Mouse (Mus musculus) heart, adult 2 months (tissue): ENCODE measurements around the gene Cntn4. TPM values are rescaled to one million over a fixed set of nuclear protein-coding genes. Genes with fewer than 3 reads are reported as not detected.

Source experiments
- DNase-seq, 2 experiments: peaks; one replicate each; pipeline ENCODE4 v3.0.0; 2021
- H3K27ac ChIP-seq: fragments of 200-600 bp; 2 replicates; pipeline ENCODE4 v1.8.1; 2022
- H3K27me3 ChIP-seq: fragments of 200-500 bp; 2 replicates; pipeline ENCODE4 v1.6.1; 2012; ENCODE audit warnings: mild to moderate bottlenecking, low read length, inconsistent platforms, mixed read lengths; ENCODE audit not compliant: control insufficient read depth, insufficient read depth
- H3K36me3 ChIP-seq: fragments of 200-500 bp; 2 replicates; pipeline ENCODE4 v1.6.1; 2012; ENCODE audit warnings: low read length, inconsistent platforms; ENCODE audit not compliant: control insufficient read depth, insufficient read depth
- H3K4me1 ChIP-seq: fragments of 200-500 bp; 2 replicates; pipeline ENCODE4 v1.6.1; 2011; ENCODE audit warnings: low read length; ENCODE audit not compliant: control insufficient read depth, insufficient read depth
- H3K4me3 ChIP-seq: fragments of 200-600 bp; 2 replicates; pipeline ENCODE4 v1.8.1; 2022
- H3K79me2 ChIP-seq: fragments of 200-500 bp; replicated peaks from 2 replicates; pipeline ENCODE4 v1.6.1; 2012; ENCODE audit warnings: mild to moderate bottlenecking, inconsistent platforms, low read length, moderate library complexity, mixed read lengths; ENCODE audit not compliant: control insufficient read depth, insufficient read depth
- H3K9ac ChIP-seq: fragments of 200-500 bp; 2 replicates; pipeline ENCODE4 v1.6.1; 2012; ENCODE audit warnings: low read depth, mild to moderate bottlenecking, control low read depth, inconsistent platforms, low read length, mixed read lengths
- CTCF ChIP-seq: fragments of 200-600 bp; IDR thresholded peaks from 2 replicates; pipeline ENCODE4 v1.8.1; 2022; ENCODE audit warnings: antibody characterized with exemption, mild to moderate bottlenecking, moderate library complexity
- EP300 ChIP-seq: fragments of 200-500 bp; IDR thresholded peaks from 2 replicates; pipeline ENCODE4 v1.6.1; 2011; ENCODE audit warnings: low read depth, low read length, control low read depth; ENCODE audit not compliant: insufficient read depth
- POLR2A ChIP-seq: fragments of 200-500 bp; IDR thresholded peaks from 2 replicates; pipeline ENCODE4 v1.6.1; 2011; ENCODE audit warnings: mild to moderate bottlenecking, low read depth, low read length, control low read depth; ENCODE audit not compliant: insufficient read depth
- WGBS: fragments of 180-500 bp; shearing (Covaris S2); methylation state at CpG from one replicate; pipeline ENCODE4 v1.1.7; 2018; 5-methylcytosine and 5-hydroxymethylcytosine counted together
- intact Hi-C: fragments of 180-260 bp; cut with DNase I; formaldehyde crosslinking; loops from one replicate; pipeline ENCODE4 v1.15.1; 2025
- polyA plus RNA-seq: library from polyadenylated mRNA; depleted of rRNA; stranded (reverse); fragments of >200 nt; gene quantifications from 2 replicates; pipeline ENCODE4 v1.2.3, GENCODE M21; 2012
- total RNA-seq, 2 experiments: library from RNA; stranded (reverse); gene quantifications; 2 replicates each; pipeline ENCODE4 v1.2.3; 2021

Gene Cntn4
- total and polyA plus RNA-seq, 3 experiments: 0.04 TPM; not detected in 2

DNA sequence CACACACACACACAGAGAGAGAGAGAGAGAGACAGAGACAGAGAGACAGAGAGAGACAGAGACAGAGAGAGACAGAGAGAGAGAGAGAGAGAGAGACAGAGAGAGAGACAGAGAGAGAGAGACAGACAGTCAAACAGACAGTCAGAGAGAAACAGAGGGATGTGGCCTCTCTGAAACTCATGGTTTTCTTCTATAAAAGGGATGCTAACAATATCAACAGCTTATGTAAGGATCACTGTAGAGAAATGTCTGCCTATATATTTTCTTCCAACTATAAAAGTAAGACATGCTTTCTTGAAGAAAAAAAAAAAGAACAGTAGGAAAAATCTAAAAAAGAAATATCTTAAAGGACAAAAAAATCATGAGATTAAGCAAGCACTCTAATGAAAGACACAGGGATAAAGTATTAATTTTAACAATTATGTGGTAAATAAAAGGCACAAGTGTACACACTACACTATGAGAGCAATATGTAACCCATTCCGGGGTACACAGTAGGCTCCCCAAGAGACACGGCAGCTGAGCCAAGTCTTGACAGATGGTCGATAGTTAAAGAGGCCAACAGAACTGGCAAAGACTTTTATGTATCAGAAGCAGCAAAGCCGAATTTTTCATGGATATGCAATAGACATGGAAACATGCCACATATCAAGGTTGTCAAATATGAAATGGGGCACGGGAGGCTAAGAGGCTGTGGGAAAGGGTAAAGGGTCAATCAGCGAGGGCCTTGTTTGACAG is 704.0 kb downstream of the Cntn4 start:
- 64% methylated on average over 6 of the region's 6 CpGs for WGBS
- 0 out of 2 replicates have a peak, but pooled peaks cover 1% of the 10 kb centered on the region for H3K27me3 ChIP-seq
- TF ChIP-seq CTCF (no peak), POLR2A (no peak), EP300 (no peak)

DNA sequence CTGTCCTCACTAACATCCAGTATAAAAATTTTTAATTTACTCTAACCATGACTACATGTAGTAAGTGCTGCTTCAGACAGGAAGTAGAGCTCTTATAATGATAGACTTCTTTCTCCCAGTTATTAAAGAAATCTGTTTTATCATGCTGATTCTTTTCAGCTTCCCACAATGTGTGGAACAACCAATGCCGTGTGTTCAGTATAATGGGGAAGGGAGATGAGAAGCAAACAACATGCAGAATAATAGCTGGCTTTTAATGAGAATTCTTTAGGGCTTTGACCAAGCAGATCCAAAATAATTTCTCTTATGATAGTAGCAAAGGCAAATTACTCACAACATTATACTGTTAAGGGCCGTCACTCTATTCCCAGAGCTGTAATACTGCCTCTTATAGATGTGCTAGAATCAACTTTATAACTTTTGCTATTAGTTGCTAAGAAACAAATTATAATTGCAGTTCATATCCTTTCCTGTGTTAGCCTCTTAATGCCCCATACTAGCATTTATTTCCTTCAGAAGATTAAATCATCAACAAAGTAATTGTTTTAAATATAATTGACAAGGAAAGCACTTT is 710.5 kb downstream of the Cntn4 start:
- Histone ChIP-seq H3K27me3 (0 out of 2 replicates have a peak, but pooled peaks cover 1% of the 10 kb centered on the region), H3K4me1 (no peaks in the 10 kb centered on the region), H3K79me2 (no peaks in the 10 kb centered on the region), H3K36me3 (no peaks in the 10 kb centered on the region), H3K27ac (no peak overlapping the region), H3K9ac (no peak overlapping the region), H3K4me3 (no peak overlapping the region)
- intact Hi-C loops: no loop called here
- WGBS: 73% methylated on average over 2 of the region's 2 CpGs
- TF ChIP-seq POLR2A: no peak
- TF ChIP-seq CTCF: no peak
- no peak for TF ChIP-seq EP300
- no peak for DNase-seq

More for the DNA sequence above, 704.0 kb downstream of the Cntn4 start:
- no peak for DNase-seq
- Histone ChIP-seq H3K79me2 (no peaks in the 10 kb centered on the region), H3K4me3 (no peak overlapping the region), H3K27ac (no peak overlapping the region), H3K36me3 (no peaks in the 10 kb centered on the region), H3K9ac (no peak overlapping the region), H3K4me1 (no peaks in the 10 kb centered on the region)
- intact Hi-C loops: no loop called here

GRCm38 (mm10) chr6:106408014-106408413 is 730.6 kb downstream of the Cntn4 start:
- TF ChIP-seq POLR2A (no peak), CTCF (no peak)
- intact Hi-C loops: no loop called here
- WGBS: 64% methylated on average over 3 of the region's 3 CpGs
- H3K79me2 ChIP-seq: no peaks in the 10 kb centered on the region
- no peaks in the 10 kb centered on the region for H3K27me3 ChIP-seq
- no peak overlapping the region for H3K27ac ChIP-seq
- no peak overlapping the region for H3K4me3 ChIP-seq
- no peak for DNase-seq
- H3K36me3 ChIP-seq: no peaks in the 10 kb centered on the region
- H3K9ac ChIP-seq: no peak overlapping the region
- H3K4me1 ChIP-seq: no peaks in the 10 kb centered on the region

DNA sequence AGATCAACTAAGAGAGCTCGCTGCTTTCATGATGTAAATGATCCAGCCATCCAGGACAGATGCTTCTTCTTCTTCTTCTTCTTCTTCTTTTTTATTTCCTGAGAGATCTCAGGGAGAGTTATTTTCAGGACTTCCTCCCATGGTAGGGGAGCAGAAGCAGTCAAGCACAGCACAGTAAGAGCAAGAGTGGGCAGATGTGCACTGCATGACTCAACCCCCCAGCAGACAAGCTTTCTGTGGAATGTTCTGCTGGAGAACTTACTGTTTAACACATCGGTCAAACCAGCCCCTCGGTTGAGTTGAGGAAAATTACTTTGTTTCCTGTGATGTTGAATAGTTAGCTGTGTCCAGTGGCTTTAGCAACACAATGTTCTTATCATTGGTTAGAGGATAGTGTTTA is 731.2 kb downstream of the Cntn4 start:
- Histone ChIP-seq H3K36me3 (no peaks in the 10 kb centered on the region), H3K9ac (no peak overlapping the region), H3K27ac (no peak overlapping the region), H3K27me3 (no peaks in the 10 kb centered on the region), H3K4me1 (no peaks in the 10 kb centered on the region), H3K79me2 (no peaks in the 10 kb centered on the region), H3K4me3 (no peak overlapping the region)
- WGBS: 49% methylated on average over 3 of the region's 3 CpGs
- DNase-seq: no peak
- intact Hi-C loops: no loop called here
- TF ChIP-seq EP300 (no peak), CTCF (no peak), POLR2A (no peak)

DNA sequence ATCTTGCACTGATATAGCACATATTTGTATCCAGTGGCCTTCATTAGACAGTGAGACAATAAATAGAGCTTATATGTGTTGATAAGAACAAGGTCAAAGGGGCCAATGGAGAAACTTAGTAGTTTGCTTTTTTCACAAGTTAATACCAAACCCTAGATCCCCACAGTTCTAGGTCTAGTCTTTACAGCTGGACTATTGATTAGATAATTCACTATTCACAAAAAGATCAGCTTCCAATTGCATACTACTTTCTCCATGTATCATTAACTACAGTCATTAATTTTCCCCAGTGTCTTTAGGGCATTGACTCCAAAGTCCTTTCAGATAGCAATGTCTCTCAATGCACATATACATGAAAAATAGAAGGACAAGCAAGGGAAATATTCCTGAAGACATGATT is 745.5 kb downstream of the Cntn4 start:
- intact Hi-C loops: no loop called here
- H3K79me2 ChIP-seq: no peaks in the 10 kb centered on the region
- no peaks in the 10 kb centered on the region for H3K27me3 ChIP-seq
- TF ChIP-seq EP300 (no peak), POLR2A (no peak), CTCF (no peak)
- DNase-seq: no peak
- no peak overlapping the region for H3K9ac ChIP-seq
- no peaks in the 10 kb centered on the region for H3K36me3 ChIP-seq
- no peak overlapping the region for H3K27ac ChIP-seq
- no peaks in the 10 kb centered on the region for H3K4me1 ChIP-seq
- no peak overlapping the region for H3K4me3 ChIP-seq

GRCm38 (mm10) chr6:106423471-106423870 is 746.0 kb downstream of the Cntn4 start:
- Histone ChIP-seq H3K4me1 (no peaks in the 10 kb centered on the region), H3K9ac (no peak overlapping the region), H3K4me3 (no peak overlapping the region), H3K79me2 (no peaks in the 10 kb centered on the region; the same call in 1 of the 2 replicates), H3K27ac (no peak overlapping the region), H3K27me3 (no peaks in the 10 kb centered on the region), H3K36me3 (no peaks in the 10 kb centered on the region)
- TF ChIP-seq CTCF (no peak), POLR2A (no peak), EP300 (no peak)
- DNase-seq: no peak
- 74% methylated on average over 2 of the region's 2 CpGs for WGBS
- intact Hi-C loops: no loop called here
